Mouse (Mus musculus): ENCODE measurements around the gene Tnfsf14.

Gene Tnfsf14

GRCm38 (mm10) chr17:57201841-57202724 lies 8.1 kb upstream of the Tnfsf14 start:
- no peak for DNase-seq (ENCODE audit: low spot score)

- DNase-seq (ENCODE audit: low spot score), result no peak
These were observed 4.3 kb upstream of the Tnfsf14 start for GRCm38 (mm10) chr17:57198252-57198651.

- no peak for DNase-seq (ENCODE audit: low spot score)
These were observed 1.5 kb upstream of the Tnfsf14 start for GRCm38 (mm10) chr17:57195326-57196010.

GRCm38 (mm10) chr17:57194771-57195170 lies 794 bp upstream of the Tnfsf14 start:
- no peak for DNase-seq (ENCODE audit: low spot score)

DNA sequence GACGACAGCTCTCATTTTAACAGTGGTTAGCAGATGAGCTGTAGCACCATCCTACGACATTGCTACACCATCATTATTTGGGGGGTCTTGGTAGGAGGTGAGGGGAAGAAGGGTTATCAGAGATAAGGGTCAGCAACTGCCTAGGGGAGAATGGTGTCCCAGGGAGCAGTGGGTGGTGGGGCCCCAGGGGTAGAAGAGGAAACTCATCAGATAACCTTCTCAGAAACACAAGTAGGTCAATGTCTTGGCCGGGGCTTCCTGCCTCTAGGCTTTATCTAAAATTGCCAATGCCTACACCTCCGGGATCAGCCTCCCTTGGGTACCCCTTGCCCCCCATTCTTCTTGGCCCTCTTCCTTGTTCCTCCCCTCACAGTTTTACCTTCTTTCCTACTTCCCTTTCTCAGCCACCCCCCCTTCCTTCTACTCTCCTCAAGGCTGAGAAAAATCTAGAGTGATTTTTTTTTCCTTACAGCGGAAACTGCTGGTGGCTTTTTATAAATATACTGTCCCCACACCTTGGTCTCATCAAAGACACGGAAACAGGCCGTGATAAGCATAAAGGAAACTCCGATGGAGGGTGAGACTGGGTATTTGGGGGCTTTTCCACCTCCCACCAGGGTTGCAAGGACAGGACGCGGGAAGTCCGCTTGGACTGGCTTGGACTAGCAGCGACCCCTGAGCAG lies 5.3 kb downstream of the Tnfsf14 start:
- no peak for DNase-seq (ENCODE audit: low spot score)

GRCm38 (mm10) chr17:57185641-57186040 lies 8.3 kb downstream of the Tnfsf14 start:
- no peak for DNase-seq (ENCODE audit: low spot score)

DNA sequence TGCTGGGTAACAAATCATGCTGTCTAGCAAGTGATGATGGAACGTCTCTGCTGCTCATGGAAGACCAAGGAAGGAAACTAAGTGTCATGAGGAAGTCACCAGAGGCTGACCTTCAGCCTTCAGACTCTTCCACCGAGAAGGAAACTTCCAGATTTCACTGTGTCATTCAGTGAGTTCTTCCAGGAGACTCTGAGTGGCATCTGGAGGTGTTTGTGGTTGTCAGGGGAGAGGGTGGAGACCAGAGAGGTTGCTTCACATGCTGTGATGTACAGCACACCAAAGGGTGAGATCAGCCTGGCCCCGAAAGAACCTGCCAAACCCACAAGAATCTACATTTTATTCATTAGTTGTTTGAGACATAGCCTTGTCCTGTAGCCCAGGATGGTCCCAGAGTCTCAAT lies 11.1 kb downstream of the Tnfsf14 start:
- no peak for DNase-seq (ENCODE audit: low spot score)

GRCm38 (mm10) chr17:57180363-57180762 lies 13.6 kb downstream of the Tnfsf14 start:
- no peak for DNase-seq (ENCODE audit: low spot score)

- DNase-seq (ENCODE audit: low spot score), result no peak
These were observed 20.6 kb downstream of the Tnfsf14 start for GRCm38 (mm10) chr17:57173351-57173750.

DNA sequence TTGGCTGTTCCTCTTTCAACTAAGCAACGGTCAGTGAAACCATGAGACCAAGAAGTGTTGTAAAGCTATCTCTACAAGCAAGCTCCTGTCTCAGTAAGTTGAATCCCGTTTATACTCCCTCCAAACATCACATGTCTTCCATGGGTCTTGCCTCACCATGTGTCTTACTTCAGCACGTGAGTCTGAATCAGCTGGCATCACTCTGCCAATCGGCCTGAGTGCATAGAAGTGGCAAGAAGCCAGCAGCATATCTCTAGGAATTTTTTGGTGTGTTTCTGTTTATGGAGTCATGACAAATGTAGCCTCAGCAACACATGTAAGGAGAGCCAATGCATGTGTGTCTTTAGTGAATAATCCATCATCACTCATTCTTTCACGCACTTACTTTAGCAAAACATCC lies 21.6 kb downstream of the Tnfsf14 start:
- DNase-seq (ENCODE audit: low spot score), result no peak

DNA sequence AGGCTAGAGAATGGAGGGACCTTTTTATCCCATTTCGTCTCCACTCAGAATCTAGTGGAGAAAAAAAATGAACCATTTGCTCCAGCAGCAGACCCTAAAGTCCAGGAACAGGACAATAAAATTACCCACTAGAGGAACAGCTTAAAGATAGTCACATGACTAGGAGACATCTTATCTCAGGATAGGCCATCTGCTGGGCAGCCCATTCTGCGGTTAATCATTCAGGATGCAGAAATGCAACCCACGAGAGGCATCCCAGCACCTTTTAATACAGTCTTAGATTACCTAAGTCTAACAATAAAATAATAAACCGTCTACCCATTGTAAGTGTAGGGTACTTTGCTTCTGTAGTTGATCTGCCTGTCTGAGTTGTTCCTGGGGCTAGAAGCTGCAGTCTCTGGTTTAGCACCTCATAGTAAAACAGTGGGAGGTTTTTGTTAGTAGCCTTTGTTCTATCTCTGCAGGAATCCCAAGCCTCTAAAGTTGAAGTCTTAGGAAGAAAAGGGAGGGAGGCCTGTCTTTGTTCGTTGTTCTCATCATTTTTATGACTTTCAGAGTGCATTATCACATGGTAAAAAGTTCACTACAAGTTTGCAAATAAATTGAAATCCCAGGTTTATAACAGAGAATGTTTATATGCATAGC lies 23.2 kb downstream of the Tnfsf14 start:
- no peak for DNase-seq (ENCODE audit: low spot score)

DNA sequence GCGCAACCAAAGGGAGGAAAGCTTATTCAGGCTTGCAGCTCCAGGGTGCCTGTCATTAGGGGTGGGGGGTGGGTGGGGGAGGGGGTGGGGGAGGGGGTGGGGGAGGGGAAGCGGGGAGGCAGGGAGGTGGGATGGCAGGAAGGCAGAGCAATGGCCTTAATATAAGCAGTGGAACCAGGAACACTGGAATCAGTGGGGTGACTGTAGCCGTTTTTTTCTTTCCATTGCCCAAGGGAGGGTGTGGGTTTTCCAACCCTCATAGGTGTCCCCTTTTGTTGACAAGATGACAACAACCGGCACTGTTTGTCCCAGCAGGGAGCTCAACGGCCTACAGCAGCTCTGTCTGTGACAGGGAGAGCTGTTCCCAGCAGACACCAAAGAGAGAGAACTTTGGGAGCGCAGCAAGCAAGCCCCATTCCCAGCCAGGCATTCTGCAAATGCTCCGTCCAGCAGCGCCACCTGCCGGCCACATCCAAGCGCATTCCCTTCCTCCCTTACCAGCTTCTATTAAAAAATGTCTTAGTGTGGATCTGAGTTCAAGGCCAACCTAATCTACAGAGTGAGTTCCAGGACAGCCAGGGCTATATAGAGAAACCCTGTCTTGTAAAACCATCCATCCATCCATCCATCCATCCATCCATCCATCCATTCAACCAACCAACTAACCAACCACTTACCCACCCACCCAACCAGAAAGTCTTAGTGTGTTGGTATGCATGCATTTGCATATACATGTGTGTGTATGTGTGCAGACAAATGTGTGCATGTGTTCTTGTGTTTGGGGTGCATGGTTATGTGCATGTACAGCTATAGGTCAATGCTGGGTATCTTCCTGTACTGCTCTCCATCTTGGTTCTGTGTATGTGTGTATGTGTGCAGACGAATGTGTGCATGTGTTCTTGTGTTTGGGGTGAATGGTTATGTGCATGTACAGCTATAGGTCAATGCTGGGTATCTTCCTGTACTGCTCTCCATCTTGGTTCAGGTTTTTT lies 26.9 kb downstream of the Tnfsf14 start:
- peak; percentile 84 for DNase-seq (ENCODE audit: low spot score)

DNA sequence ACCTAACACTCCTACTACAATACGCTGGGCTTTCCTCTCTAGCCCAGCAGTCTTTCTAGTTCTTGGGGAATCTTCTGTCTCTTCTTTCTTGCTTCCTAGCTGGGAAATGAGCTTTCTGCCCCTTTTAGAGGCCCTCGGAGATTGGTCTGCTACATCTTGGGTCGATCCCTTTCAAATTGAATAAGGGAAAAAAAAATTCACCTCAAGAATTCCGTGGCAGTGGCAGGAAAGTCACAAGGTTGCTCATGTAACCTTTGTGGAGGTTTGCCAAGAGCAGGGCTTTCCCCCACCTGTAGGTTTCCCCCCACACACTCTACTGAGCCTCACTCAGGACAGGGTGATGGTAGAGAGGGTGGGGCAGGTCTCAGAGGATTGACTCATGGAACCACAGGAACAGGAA lies 40.2 kb downstream of the Tnfsf14 start:
- DNase-seq (ENCODE audit: low spot score), result no peak

- no peak for DNase-seq (ENCODE audit: low spot score)
These were observed 41.0 kb downstream of the Tnfsf14 start for GRCm38 (mm10) chr17:57153006-57153405.

DNA sequence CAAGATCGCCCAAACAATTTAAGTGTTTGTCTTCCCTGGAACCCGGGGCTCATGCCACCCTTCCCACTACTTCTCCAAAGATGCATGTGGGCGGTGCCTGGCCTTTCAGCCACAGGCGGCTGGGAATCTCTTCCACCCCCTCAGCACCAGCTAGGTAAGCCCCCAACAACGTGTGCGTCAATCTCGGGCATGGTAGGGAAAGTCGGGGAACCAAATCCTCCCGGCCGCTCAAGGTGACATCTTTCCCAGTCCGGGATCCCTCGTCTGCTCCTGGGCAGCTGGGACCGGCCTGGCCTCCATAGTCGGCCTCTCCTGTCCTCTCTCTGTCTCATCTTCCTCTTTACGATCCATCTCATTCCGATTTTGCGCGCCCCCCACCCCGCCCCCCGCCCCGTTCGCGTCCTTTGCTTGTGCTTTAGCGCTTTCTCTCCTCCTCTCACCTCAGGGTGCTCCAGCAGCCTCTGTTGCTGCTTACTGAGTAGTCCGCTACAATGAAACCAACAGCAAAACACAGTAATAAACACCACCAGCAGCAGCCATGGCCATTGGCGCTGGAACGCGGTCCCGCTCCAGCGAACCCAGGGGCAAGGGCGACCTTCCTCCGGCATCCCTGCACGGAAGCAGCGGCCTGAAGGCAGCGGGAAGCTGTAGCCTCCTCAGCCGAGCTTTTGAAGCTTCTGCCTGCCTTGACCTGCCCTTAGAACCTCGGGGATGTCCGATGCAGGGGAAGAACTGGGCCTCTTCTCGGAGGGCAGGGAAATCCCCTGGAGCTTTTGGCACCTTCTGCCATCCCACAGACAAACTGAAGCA lies 44.8 kb downstream of the Tnfsf14 start, which contains the start of gene Cd70:
Gene Cd70, minus strand, starts transcription at position 784 of the 810 bp plus-strand sequence.
- DNase-seq (ENCODE audit: low spot score), result no peak

DNA sequence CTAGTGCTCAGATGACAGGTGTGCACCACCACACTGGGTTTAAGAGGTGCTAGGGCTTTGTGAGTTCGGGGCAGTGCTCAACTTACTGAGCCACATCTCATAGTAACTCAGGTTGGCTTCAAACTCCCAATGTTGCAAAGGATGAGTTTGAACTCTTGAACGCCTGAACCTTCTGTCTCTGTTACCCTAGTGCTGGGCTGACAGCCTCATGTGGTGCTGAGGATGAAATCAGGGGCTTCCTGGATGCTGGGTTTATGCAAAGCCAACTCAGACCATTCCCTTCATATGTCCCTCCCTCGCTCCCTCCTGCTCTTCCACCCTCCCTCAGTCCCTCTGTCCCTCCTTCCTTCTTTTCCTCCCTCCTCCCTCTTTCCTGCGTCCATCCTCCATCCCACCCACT lies 45.6 kb downstream of the Tnfsf14 start:
- DNase-seq (ENCODE audit: low spot score), result no peak

GRCm38 (mm10) chr17:57145115-57145514 lies 48.9 kb downstream of the Tnfsf14 start:
- DNase-seq (ENCODE audit: low spot score), result no peak

DNA sequence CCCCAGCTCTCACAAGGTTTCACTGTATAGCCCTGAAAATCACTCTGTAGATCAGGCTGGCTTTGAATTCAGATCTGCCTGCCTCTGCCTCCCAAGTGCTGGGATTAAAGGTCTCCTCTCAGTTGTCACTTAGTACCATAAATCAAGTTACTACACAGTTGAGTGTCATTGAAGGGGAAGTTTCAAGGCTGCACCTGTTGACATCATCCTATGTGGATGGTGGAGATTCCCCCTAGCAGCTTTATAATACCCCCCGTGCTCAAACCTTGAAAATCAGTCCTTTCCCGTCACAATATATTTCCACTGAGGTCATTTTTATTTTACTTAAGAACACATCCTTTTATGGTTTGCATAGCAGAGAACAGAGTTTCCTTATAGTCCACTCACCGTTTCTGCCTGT lies 50.3 kb downstream of the Tnfsf14 start:
- no peak for DNase-seq (ENCODE audit: low spot score)

GRCm38 (mm10) chr17:57139708-57140107 lies 54.3 kb downstream of the Tnfsf14 start:
- DNase-seq (ENCODE audit: low spot score), result no peak
